Mouse (Mus musculus): ENCODE data around the gene Tiam2. TPM values are rescaled to one million over a fixed set of nuclear protein-coding genes. Genes with fewer than 3 reads are reported as not detected.

The Tiam2 gene
- total and polyA plus RNA-seq, 3 experiments = 5.9 to 9.5 (median 9.4) TPM

- no peaks in the 10 kb centered on the region for H3K79me2 ChIP-seq (replicated peaks; ENCODE audit: control insufficient read depth, extremely low read depth, insufficient read depth, poor library complexity, severe bottlenecking)
Measured at GRCm38 (mm10) chr17:3336161-3336739, 9.9 kb downstream of the Tiam2 start.

GRCm38 (mm10) chr17:3336887-3337524 lies 10.6 kb downstream of the Tiam2 start:
- H3K4me3 ChIP-seq (replicated peaks in 1 of 3; ENCODE audit: low read depth in 2 of 3, low read length in 2 of 3, poor library complexity in 1 of 3) = no peak overlapping the region
- TF ChIP-seq JUND (conservative IDR thresholded peaks at IDR 0.05; ENCODE audit: low read depth, low read length) (no peak), RCOR1 (conservative IDR thresholded peaks at IDR 0.05; ENCODE audit: low read depth, low read length) (no peak), JUN (IDR thresholded peaks at IDR 0.05; ENCODE audit: insufficient read depth, low read depth, low read length) (no peak), NELFE (IDR thresholded peaks at IDR 0.05; ENCODE audit: low read depth, low read length) (no peak), MEF2A (IDR thresholded peaks at IDR 0.05; ENCODE audit: borderline replicate concordance, low read depth, low read length) (no peak), POLR2A (IDR thresholded peaks at IDR 0.05; ENCODE audit: low read depth, low read length) (no peak), EP300 (IDR thresholded peaks at IDR 0.05; ENCODE audit: low read length) (no peak), PAX5 (IDR thresholded peaks at IDR 0.05; ENCODE audit: low read length) (no peak), ELF1 (IDR thresholded peaks at IDR 0.05; ENCODE audit: low read depth, low read length) (no peak), GABPA (IDR thresholded peaks at IDR 0.05; ENCODE audit: insufficient replicate concordance, low read depth, low read length) (no peak), ZKSCAN1 (IDR thresholded peaks at IDR 0.05; ENCODE audit: borderline replicate concordance, low read depth, low read length) (no peak), IRF4 (IDR thresholded peaks at IDR 0.05; ENCODE audit: low read depth, low read length) (no peak)
- H3K79me2 ChIP-seq (replicated peaks; ENCODE audit: control insufficient read depth, extremely low read depth, insufficient read depth, poor library complexity, severe bottlenecking) = no peaks in the 10 kb centered on the region
- DNase-seq (ENCODE audit: extremely low read depth) = no peak
- H3K36me3 ChIP-seq (replicated peaks in 1 of 2; ENCODE audit: control insufficient read depth in 1 of 2, insufficient read depth in 1 of 2, low read length in 1 of 2) = no peaks in the 10 kb centered on the region
- in situ Hi-C loops (cut with MboI; ENCODE audit: low pct_ligation_motif_present, low pct_unique_long_range_greater_than_20kb, low sequenced_read_pairs) = no loop called here
- H3K4me1 ChIP-seq (ENCODE audit: control insufficient read depth in 1 of 2, insufficient read depth in 2 of 2) = no peaks in the 10 kb centered on the region
- H3K27me3 ChIP-seq (replicated peaks) = no peaks in the 10 kb centered on the region
- no peak overlapping the region for H3K4me2 ChIP-seq (ENCODE audit: insufficient read depth, low read depth, poor library complexity, severe bottlenecking)
- dilution Hi-C loops (cut with MboI; ENCODE audit: extremely low pct_ligation_motif_present, extremely low pct_unique_long_range_greater_than_20kb, low sequenced_read_pairs) = no loop called here
- H3K9ac ChIP-seq (ENCODE audit: insufficient read depth, low read depth) = no peak overlapping the region
- no peaks in the 10 kb centered on the region for H3K9me3 ChIP-seq (replicated peaks; ENCODE audit: low read length)
- no peak overlapping the region for H3K27ac ChIP-seq (ENCODE audit: insufficient read depth, low read depth)

More at GRCm38 (mm10) chr17:3336161-3336739, 9.9 kb downstream of the Tiam2 start:
- H3K4me1 ChIP-seq (ENCODE audit: control insufficient read depth in 1 of 2, insufficient read depth in 2 of 2) = no peaks in the 10 kb centered on the region
- no peak overlapping the region for H3K9ac ChIP-seq (ENCODE audit: insufficient read depth, low read depth)
- H3K4me2 ChIP-seq (ENCODE audit: insufficient read depth, low read depth, poor library complexity, severe bottlenecking) = no peak overlapping the region
- H3K27ac ChIP-seq (ENCODE audit: insufficient read depth, low read depth) = no peak overlapping the region
- no peaks in the 10 kb centered on the region for H3K36me3 ChIP-seq (replicated peaks in 1 of 2; ENCODE audit: control insufficient read depth in 1 of 2, insufficient read depth in 1 of 2, low read length in 1 of 2)
- in situ Hi-C loops (cut with MboI; ENCODE audit: low pct_ligation_motif_present, low pct_unique_long_range_greater_than_20kb, low sequenced_read_pairs) (no loop called here), dilution Hi-C loops (cut with MboI; ENCODE audit: extremely low pct_ligation_motif_present, extremely low pct_unique_long_range_greater_than_20kb, low sequenced_read_pairs) (no loop called here)
- H3K4me3 ChIP-seq (replicated peaks in 1 of 3; ENCODE audit: low read depth in 2 of 3, low read length in 2 of 3, poor library complexity in 1 of 3) = no peak overlapping the region
- no peaks in the 10 kb centered on the region for H3K9me3 ChIP-seq (replicated peaks; ENCODE audit: low read length)
- no peaks in the 10 kb centered on the region for H3K27me3 ChIP-seq (replicated peaks)
- TF ChIP-seq MAFK (IDR thresholded peaks at IDR 0.05; ENCODE audit: insufficient replicate concordance, low read length) (no peak), TCF12 (IDR thresholded peaks at IDR 0.05; ENCODE audit: low read depth, low read length) (no peak), JUND (conservative IDR thresholded peaks at IDR 0.05; ENCODE audit: low read depth, low read length) (no peak), NRF1 (IDR thresholded peaks at IDR 0.05; ENCODE audit: low read depth, low read length) (no peak), ZC3H11A (IDR thresholded peaks at IDR 0.05; ENCODE audit: low read depth, low read length) (no peak), EP300 (IDR thresholded peaks at IDR 0.05; ENCODE audit: low read length) (no peak), ZKSCAN1 (IDR thresholded peaks at IDR 0.05; ENCODE audit: borderline replicate concordance, low read depth, low read length) (no peak), CHD1 (IDR thresholded peaks at IDR 0.05; ENCODE audit: low read depth, low read length) (no peak), SMC3 (IDR thresholded peaks at IDR 0.05; ENCODE audit: low read depth, low read length) (no peak), KAT2A (IDR thresholded peaks at IDR 0.05; ENCODE audit: insufficient replicate concordance, low read length) (no peak), MEF2A (IDR thresholded peaks at IDR 0.05; ENCODE audit: borderline replicate concordance, low read depth, low read length) (no peak)
- DNase-seq (ENCODE audit: extremely low read depth) = no peak
